Mouse (Mus musculus) kidney, adult 2 months (tissue): ENCODE data around the gene Ptp4a2.

Experiments
- CTCF ChIP-seq: fragments of 200-500 bp; conservative IDR thresholded peaks from 2 replicates; pipeline ENCODE4 v1.5.1; 2011; ENCODE audit warnings: low read depth, mild to moderate bottlenecking, control low read depth, low read length, moderate library complexity, mixed read lengths; ENCODE audit not compliant: insufficient read depth, insufficient read length
- POLR2A ChIP-seq: fragments of 200-500 bp; IDR thresholded peaks from one replicate; pipeline ENCODE4 v1.6.1; 2011; ENCODE audit warnings: low read depth, low read length, control low read depth

- TF ChIP-seq CTCF (no peak), POLR2A (no peak)
Observed at GRCm38 (mm10) chr4:129795861-129796260, 15.2 kb upstream of the Ptp4a2 start.
